Mouse (Mus musculus) testis, adult 2 months (tissue): Measurements from ENCODE around the gene Drc1. TPM values are rescaled to one million over a fixed set of nuclear protein-coding genes. Genes with fewer than 3 reads are reported as not detected.

Source experiments
- H3K27ac ChIP-seq: fragments of 200-500 bp; 2 replicates; pipeline ENCODE4 v1.5.1; 2012; ENCODE audit warnings: low read depth, low read length; ENCODE audit not compliant: control insufficient read depth, insufficient read depth
- H3K27me3 ChIP-seq: fragments of 200-500 bp; 2 replicates; pipeline ENCODE4 v1.6.1; 2012; ENCODE audit warnings: mild to moderate bottlenecking, low read length, moderate library complexity; ENCODE audit not compliant: control insufficient read depth, insufficient read depth
- H3K36me3 ChIP-seq: fragments of 200-500 bp; 2 replicates; pipeline ENCODE4 v1.6.1; 2012; ENCODE audit warnings: mild to moderate bottlenecking, low read length; ENCODE audit not compliant: control insufficient read depth, insufficient read depth
- H3K4me1 ChIP-seq: fragments of 200-500 bp; 2 replicates; pipeline ENCODE4 v1.6.1; 2012; ENCODE audit warnings: low read length; ENCODE audit not compliant: control insufficient read depth, insufficient read depth
- H3K4me3 ChIP-seq: fragments of 200-500 bp; 2 replicates; pipeline ENCODE4 v1.5.1; 2012; ENCODE audit warnings: low read depth, mild to moderate bottlenecking, low read length, moderate library complexity, mixed read lengths; ENCODE audit not compliant: control insufficient read depth
- CTCF ChIP-seq: fragments of 200-500 bp; IDR thresholded peaks from 2 replicates; pipeline ENCODE4 v1.5.1; 2012; ENCODE audit warnings: low read depth, mild to moderate bottlenecking, inconsistent platforms, low read length, moderate library complexity; ENCODE audit not compliant: control insufficient read depth, insufficient read depth, insufficient replicate concordance
- POLR2A ChIP-seq: fragments of 200-500 bp; IDR thresholded peaks from 2 replicates; pipeline ENCODE4 v1.6.1; 2012; ENCODE audit warnings: low read depth, mild to moderate bottlenecking, inconsistent platforms, low read length, moderate library complexity; ENCODE audit not compliant: control insufficient read depth
- polyA plus RNA-seq: library from polyadenylated mRNA; depleted of rRNA; stranded (reverse); fragments of >200 nt; gene quantifications from 2 replicates; pipeline ENCODE4 v1.2.3, GENCODE M21; 2012; rRNA removed

Gene Drc1
- polyA plus RNA-seq = 27.1 and 28.7 TPM in 2 replicates

DNA sequence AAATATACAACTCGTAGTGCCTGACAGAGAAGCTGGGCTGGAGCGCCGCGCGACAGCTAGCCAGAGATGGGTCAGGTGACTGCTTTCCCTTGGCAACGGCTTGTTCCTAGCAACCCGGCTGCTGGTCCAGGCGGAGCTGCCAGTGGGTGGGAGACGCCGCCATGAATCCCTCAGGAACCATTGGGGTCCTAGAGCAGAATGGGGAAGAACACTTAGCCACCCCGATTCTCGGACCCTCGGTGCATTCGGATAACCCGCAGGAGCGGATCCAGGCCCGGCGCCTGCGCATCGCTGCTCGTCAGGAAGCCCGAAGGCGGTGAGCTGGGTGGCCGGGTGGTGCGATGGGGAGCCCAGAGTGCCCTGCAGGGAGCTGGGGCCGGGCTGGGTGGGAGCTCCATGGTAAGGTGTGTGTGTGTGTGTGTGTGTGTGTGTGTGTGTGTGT is at the start of gene Drc1:
Gene Drc1 (plus strand): TSS at position 98 of the 442 bp plus-strand sequence.
- Histone ChIP-seq H3K27me3 (no peaks in the 10 kb centered on the region), H3K27ac (no peak within 1 kb of the TSS), H3K36me3 (no peaks in the 10 kb centered on the region), H3K4me1 (0 out of 2 replicates have a peak, but pooled peaks cover 2% of the 10 kb centered on the region), H3K4me3 (peak within 1 kb of the TSS; percentile 87)
- no peak for TF ChIP-seq CTCF
- peak; percentile 77; the same call in 1 of the 2 replicates for TF ChIP-seq POLR2A

DNA sequence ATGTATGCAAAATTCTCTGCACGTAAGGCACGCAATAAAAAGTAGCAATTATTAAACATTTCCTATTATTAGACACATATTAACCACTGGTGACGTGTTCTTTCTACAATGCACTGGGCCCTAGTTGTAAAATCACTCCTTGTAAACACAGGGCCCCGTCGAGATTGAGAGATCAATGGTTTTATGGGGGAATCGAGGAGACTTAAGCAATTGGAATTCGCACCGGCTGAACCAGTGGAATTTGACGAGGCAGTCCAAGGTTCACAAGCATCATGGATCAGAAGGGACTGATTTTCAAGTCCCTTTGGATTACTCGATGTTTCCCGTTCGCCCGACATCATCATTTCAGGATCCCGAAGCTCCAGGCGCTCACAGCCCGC is 49.3 kb upstream of the Drc1 start:
- H3K27ac ChIP-seq = peak overlapping the region; percentile 84
- H3K36me3 ChIP-seq = no peaks in the 10 kb centered on the region
- H3K27me3 ChIP-seq = no peaks in the 10 kb centered on the region
- peaks cover 5% of the 10 kb centered on the region for H3K4me1 ChIP-seq
- no peak for TF ChIP-seq CTCF
- TF ChIP-seq POLR2A = no peak
- H3K4me3 ChIP-seq = peak overlapping the region; percentile 100

DNA sequence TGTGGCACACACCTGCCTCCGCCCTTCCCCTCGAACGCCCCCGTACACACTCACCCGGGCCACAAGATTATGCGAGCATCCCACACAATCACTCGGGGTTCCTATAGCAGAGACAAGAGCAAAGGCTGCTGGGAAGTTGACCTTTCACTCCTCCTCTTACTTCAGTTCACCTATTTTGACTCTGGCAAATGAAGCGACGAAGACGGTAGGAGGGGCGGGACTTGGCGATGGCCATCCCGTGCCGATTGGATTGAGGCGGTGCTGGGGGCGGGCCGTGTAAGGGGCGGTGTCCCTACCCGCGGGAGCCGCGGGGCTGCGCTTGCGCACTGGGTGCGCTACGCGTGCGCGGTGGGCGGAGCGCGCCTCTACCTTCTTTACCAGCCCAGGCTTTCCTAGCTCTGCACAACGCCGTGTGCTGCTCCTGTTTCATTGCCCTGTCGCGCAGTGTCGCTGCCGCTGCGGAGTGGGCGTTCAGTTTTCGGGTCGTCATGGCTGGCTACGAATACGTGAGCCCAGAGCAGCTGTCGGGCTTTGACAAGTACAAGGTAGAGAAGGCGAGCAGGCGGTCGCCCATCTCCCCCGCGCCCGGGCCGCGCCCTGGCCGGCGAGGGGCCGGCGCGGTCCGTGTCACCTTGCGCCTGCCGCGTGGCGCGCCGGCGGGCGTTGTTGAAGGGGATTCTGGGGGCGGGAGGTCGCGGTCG is 48.8 kb upstream of the Drc1 start, which contains the start of gene Selenoi:
Gene Selenoi (plus strand): TSS at position 311 of the 701 bp plus-strand sequence.
- no peaks in the 10 kb centered on the region for H3K36me3 ChIP-seq
- peak within 1 kb of the TSS; percentile 94 for H3K27ac ChIP-seq
- TF ChIP-seq POLR2A (peak; percentile 92; the same call in 1 of the 2 replicates), CTCF (no peak)
- no peaks in the 10 kb centered on the region for H3K27me3 ChIP-seq
- peaks cover 5% of the 10 kb centered on the region for H3K4me1 ChIP-seq
- peak within 1 kb of the TSS; percentile 100 for H3K4me3 ChIP-seq

DNA sequence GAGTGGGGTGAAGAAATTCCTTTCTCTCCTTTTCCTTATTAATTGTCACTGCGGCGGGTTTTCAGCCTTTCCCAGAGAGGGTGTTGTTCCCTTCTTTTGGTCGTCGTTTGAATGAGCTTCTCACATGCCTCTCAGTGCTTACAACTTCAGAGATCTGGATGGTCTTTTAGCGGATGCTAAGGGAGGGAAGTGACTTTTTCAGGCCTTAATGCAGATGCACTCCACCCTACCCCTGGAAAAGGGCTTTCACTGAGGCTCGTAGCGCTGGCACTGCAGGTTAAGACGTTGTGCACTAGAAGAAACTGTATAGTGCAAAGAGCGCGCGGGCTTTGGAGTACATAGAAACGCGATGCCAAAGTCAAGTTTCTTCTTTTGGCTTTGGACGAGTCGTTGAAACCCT is 48.1 kb upstream of the Drc1 start:
- no peaks in the 10 kb centered on the region for H3K27me3 ChIP-seq
- peaks cover 5% of the 10 kb centered on the region for H3K4me1 ChIP-seq
- H3K4me3 ChIP-seq = peak overlapping the region; percentile 100
- TF ChIP-seq POLR2A (no peak), CTCF (no peak)
- peak overlapping the region; percentile 94 for H3K27ac ChIP-seq
- H3K36me3 ChIP-seq = no peaks in the 10 kb centered on the region

DNA sequence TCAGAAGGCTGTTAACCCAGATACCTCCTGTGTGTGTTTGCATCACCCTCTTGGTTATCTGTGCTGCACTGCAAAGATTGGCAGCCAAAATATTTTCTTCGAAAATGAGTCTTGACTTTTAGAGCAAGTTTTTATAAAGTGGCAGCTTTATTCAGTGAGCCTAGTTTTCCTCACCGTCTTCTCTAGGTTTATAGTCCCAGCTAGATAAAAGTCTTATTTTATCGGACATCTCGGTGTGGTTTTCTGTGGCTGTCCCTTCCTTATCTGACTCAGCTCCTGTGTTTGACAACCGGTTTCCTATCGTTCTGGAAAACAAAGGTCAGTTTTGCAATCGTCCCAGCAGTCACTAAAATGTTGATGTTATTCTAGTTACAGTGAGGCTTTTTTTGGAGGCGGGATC is 47.2 kb upstream of the Drc1 start:
- peaks cover 5% of the 10 kb centered on the region for H3K4me1 ChIP-seq
- peak overlapping the region; percentile 34; the same call in 1 of the 2 replicates for H3K4me3 ChIP-seq

DNA sequence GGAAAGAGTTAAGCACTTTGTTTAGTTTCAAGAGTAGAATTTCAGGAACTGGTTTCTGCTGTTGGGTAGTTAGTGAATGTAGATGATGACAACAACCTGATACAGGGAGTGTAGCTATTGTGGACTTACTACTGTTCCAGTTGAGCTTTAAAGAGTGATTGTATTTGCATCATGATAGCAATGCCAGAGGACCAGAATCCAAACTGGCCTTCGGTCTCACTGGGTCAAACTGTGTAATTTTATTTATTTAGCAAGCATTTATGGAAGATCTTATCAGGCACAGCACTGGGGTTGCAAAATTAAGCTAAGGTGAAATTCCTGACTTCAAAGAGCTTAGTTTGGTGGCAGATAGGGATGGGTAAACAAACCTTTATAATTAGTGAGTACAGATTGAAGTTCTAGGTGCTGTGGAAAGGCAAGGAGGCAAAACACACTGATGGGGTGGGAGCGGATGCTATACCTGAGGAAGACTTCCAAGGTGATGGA is 45.5 kb upstream of the Drc1 start:
- Histone ChIP-seq H3K4me3 (no peak overlapping the region), H3K36me3 (no peaks in the 10 kb centered on the region), H3K27ac (no peak overlapping the region), H3K4me1 (peaks cover 5% of the 10 kb centered on the region), H3K27me3 (no peaks in the 10 kb centered on the region)
- no peak for TF ChIP-seq CTCF
- TF ChIP-seq POLR2A = no peak

More for the DNA sequence above, 47.2 kb upstream of the Drc1 start:
- TF ChIP-seq POLR2A = no peak
- no peak for TF ChIP-seq CTCF
- Histone ChIP-seq H3K36me3 (no peaks in the 10 kb centered on the region), H3K27me3 (no peaks in the 10 kb centered on the region), H3K27ac (no peak overlapping the region)

DNA sequence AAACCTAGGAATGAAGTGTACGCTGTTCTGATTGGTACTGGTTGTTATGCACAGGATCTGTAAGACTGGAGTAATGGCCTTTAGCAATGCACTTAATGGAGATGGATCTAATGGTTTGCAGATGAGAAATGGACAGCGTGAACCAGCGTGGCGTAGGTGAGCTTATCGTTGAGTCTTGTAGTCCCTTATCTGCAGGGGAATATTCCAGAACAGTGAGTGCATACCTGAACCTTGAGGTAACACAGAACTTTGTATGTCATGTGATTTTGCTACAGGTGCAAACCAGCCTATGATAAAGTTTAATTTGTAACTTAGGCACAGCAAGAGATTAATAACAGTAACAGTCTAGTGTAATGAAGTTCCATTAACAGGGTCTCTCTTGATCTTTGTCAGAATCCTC is 42.7 kb upstream of the Drc1 start:
- TF ChIP-seq CTCF = no peak
- TF ChIP-seq POLR2A = no peak
- Histone ChIP-seq H3K27me3 (no peaks in the 10 kb centered on the region), H3K36me3 (no peaks in the 10 kb centered on the region), H3K27ac (no peak overlapping the region), H3K4me3 (no peak overlapping the region), H3K4me1 (peaks cover 2% of the 10 kb centered on the region; the same call in 1 of the 2 replicates)
